Mouse (Mus musculus) erythroblast, embryonic 14.5 days (primary cell): Measurements from ENCODE around the gene Itsn1.

Experiments
- GATA1 ChIP-seq: IDR thresholded peaks from 2 replicates; pipeline ENCODE4 v1.6.1; 2012; ENCODE audit warnings: low read length, inconsistent platforms, mixed read lengths
- TAL1 ChIP-seq: IDR thresholded peaks from 3 replicates; pipeline ENCODE4 v1.6.1; 2012; ENCODE audit warnings: low read length, inconsistent platforms, mixed read lengths

GRCm38 (mm10) chr16:91717399-91717798 lies 11.7 kb upstream of the Itsn1 start:
- no peak for TF ChIP-seq TAL1
- TF ChIP-seq GATA1 = no peak
